Mouse (Mus musculus) MEL (cell line): ENCODE data around the gene Prdm10. TPM values are rescaled to one million over a fixed set of nuclear protein-coding genes. Genes with fewer than 3 reads are reported as not detected.

Experiments used
- DNase-seq: peaks from one replicate; pipeline ENCODE4 v3.0.0; 2011; ENCODE audit warnings: low read depth, low spot score
- H3K27ac ChIP-seq: 2 replicates; pipeline ENCODE4 v1.5.1; 2012; ENCODE audit warnings: low read depth, mild to moderate bottlenecking, control low read depth, low read length, moderate library complexity; ENCODE audit not compliant: control insufficient read depth
- H3K27me3 ChIP-seq, 2 experiments: fragments of 150-350 bp in 1 of 2; sonication (generic) in 1 of 2; 2 replicates each; pipeline ENCODE4 v1.6.1; 2012; ENCODE audit warnings: low read length in 2 of 2, mild to moderate bottlenecking in 2 of 2, improper control_type of control experiment in 1 of 2, moderate library complexity in 1 of 2; ENCODE audit not compliant: insufficient read depth in 2 of 2, control insufficient read depth in 1 of 2
- H3K36me3 ChIP-seq, 2 experiments: 2 replicates each; pipeline ENCODE4 v1.6.1; 2012 to 2014; ENCODE audit warnings: low read length in 2 of 2, improper control_type of control experiment in 1 of 2, inconsistent platforms in 1 of 2, mild to moderate bottlenecking in 1 of 2; ENCODE audit not compliant: insufficient read depth in 2 of 2, control insufficient read depth in 1 of 2
- H3K4me1 ChIP-seq, 2 experiments: fragments of 150-350 bp in 1 of 2; sonication (generic) in 1 of 2; 2 replicates each; pipeline ENCODE4 v1.6.1; 2012; ENCODE audit warnings: low read length in 2 of 2, improper control_type of control experiment in 1 of 2, mild to moderate bottlenecking in 1 of 2; ENCODE audit not compliant: insufficient read depth in 2 of 2, control insufficient read depth in 1 of 2
- H3K4me3 ChIP-seq, 2 experiments: fragments of 150-350 bp in 1 of 2; sonication (generic) in 1 of 2; 2 replicates each; pipeline ENCODE4 v1.5.1; 2012; ENCODE audit warnings: low read depth in 2 of 2, low read length in 2 of 2, mild to moderate bottlenecking in 2 of 2, moderate library complexity in 2 of 2, control low read depth in 1 of 2, improper control_type of control experiment in 1 of 2; ENCODE audit not compliant: control insufficient read depth in 1 of 2, insufficient read depth in 1 of 2
- H3K79me2 ChIP-seq: 2 replicates; pipeline ENCODE4 v1.6.1; 2012; ENCODE audit warnings: mild to moderate bottlenecking, low read length, moderate library complexity; ENCODE audit not compliant: control insufficient read depth, poor library complexity, insufficient read depth
- H3K9ac ChIP-seq: 2 replicates; pipeline ENCODE4 v1.6.1; 2012; ENCODE audit warnings: low read depth, mild to moderate bottlenecking, control low read depth, low read length, moderate library complexity; ENCODE audit not compliant: control insufficient read depth, poor library complexity, severe bottlenecking
- H3K9me3 ChIP-seq: fragments of 150-350 bp; sonication (generic); replicated peaks from 2 replicates; pipeline ENCODE4 v1.6.1; 2012; ENCODE audit warnings: mild to moderate bottlenecking, low read length, improper control_type of control experiment, moderate library complexity; ENCODE audit not compliant: insufficient read depth
- CHD1 ChIP-seq: IDR thresholded peaks from 2 replicates; pipeline ENCODE4 v1.6.1; 2012; ENCODE audit warnings: low read depth, mild to moderate bottlenecking, inconsistent platforms, low read length, improper control_type of control experiment
- CTCF ChIP-seq, 3 experiments: IDR thresholded peaks in 2 of 3; conservative IDR thresholded peaks in 1 of 3; 2 replicates each; pipeline ENCODE4 v1.5.1; 2011 to 2012; ENCODE audit warnings: low read length in 3 of 3, low read depth in 2 of 3, mild to moderate bottlenecking in 2 of 3, improper control_type of control experiment in 1 of 3, inconsistent platforms in 1 of 3, mixed read lengths in 1 of 3, moderate library complexity in 1 of 3; ENCODE audit not compliant: control insufficient read depth in 1 of 3, insufficient read depth in 1 of 3, poor library complexity in 1 of 3, severe bottlenecking in 1 of 3
- E2F4 ChIP-seq: IDR thresholded peaks from 2 replicates; pipeline ENCODE4 v1.6.1; 2011; ENCODE audit warnings: low read depth, low read length, improper control_type of control experiment, borderline replicate concordance
- ELF1 ChIP-seq: IDR thresholded peaks from 2 replicates; pipeline ENCODE4 v1.6.1; 2014; ENCODE audit warnings: low read depth, mild to moderate bottlenecking, inconsistent platforms, low read length, improper control_type of control experiment, moderate library complexity
- HCFC1 ChIP-seq: IDR thresholded peaks from 2 replicates; pipeline ENCODE4 v1.6.1; 2012; ENCODE audit warnings: low read depth, mild to moderate bottlenecking, inconsistent platforms, low read length, improper control_type of control experiment, moderate library complexity
- JUND ChIP-seq: IDR thresholded peaks from 2 replicates; pipeline ENCODE4 v1.6.1; 2011; ENCODE audit warnings: low read depth, mild to moderate bottlenecking, improper control_type of control experiment, low read length
- MAX ChIP-seq: IDR thresholded peaks from 2 replicates; pipeline ENCODE4 v1.6.1; 2011; ENCODE audit warnings: low read length, improper control_type of control experiment
- MYB ChIP-seq: IDR thresholded peaks from 2 replicates; pipeline ENCODE4 v1.6.1; 2011; ENCODE audit warnings: mild to moderate bottlenecking, low read depth, low read length, improper control_type of control experiment
- NRF1 ChIP-seq: IDR thresholded peaks from 2 replicates; pipeline ENCODE4 v1.6.1; 2014; ENCODE audit warnings: low read depth, mild to moderate bottlenecking, inconsistent platforms, low read length, improper control_type of control experiment, moderate library complexity; ENCODE audit not compliant: poor library complexity, insufficient read depth, severe bottlenecking
- POLR2AphosphoS2 ChIP-seq: IDR thresholded peaks from 2 replicates; pipeline ENCODE4 v1.6.1; 2011; ENCODE audit warnings: low read length, improper control_type of control experiment
- RAD21 ChIP-seq: IDR thresholded peaks from 2 replicates; pipeline ENCODE4 v1.6.1; 2011; ENCODE audit warnings: mild to moderate bottlenecking, low read depth, low read length, improper control_type of control experiment
- TBP ChIP-seq: IDR thresholded peaks from 2 replicates; pipeline ENCODE4 v1.8.0; 2011; ENCODE audit warnings: low read depth, low read length, improper control_type of control experiment
- UBTF ChIP-seq: IDR thresholded peaks from 2 replicates; pipeline ENCODE4 v1.6.1; 2012; ENCODE audit warnings: low read depth, mild to moderate bottlenecking, inconsistent platforms, low read length, improper control_type of control experiment, moderate library complexity, borderline replicate concordance; ENCODE audit not compliant: insufficient read depth
- ZC3H11A ChIP-seq: IDR thresholded peaks from 2 replicates; pipeline ENCODE4 v1.6.1; 2012; ENCODE audit warnings: low read depth, mild to moderate bottlenecking, inconsistent platforms, low read length, improper control_type of control experiment
- ZKSCAN1 ChIP-seq: IDR thresholded peaks from 2 replicates; pipeline ENCODE4 v1.6.1; 2012; ENCODE audit warnings: low read depth, mild to moderate bottlenecking, inconsistent platforms, low read length, improper control_type of control experiment, moderate library complexity
- ZNF384 ChIP-seq: IDR thresholded peaks from 2 replicates; pipeline ENCODE4 v1.6.1; 2012; ENCODE audit warnings: low read depth, mild to moderate bottlenecking, inconsistent platforms, low read length, improper control_type of control experiment
- polyA plus RNA-seq, 2 experiments: library from polyadenylated mRNA; stranded (reverse) in 1 of 2; unstranded in 1 of 2; fragments of >175 nt in 1 of 2; fragments of >200 nt in 1 of 2; gene quantifications; 2 replicates each; pipeline versions ENCODE4 v1.2.1 to v1.2.4; 2012; ENCODE audit warnings: low replicate concordance in 2 of 2, low read depth in 1 of 2; ENCODE audit not compliant: insufficient read length in 2 of 2, insufficient read depth in 1 of 2, missing spikeins in 1 of 2
- total RNA-seq: library from RNA; depleted of rRNA; stranded (reverse); fragments of 300-350 nt; gene quantifications from 2 replicates; pipeline ENCODE4 v1.2.3, GENCODE M21; 2012

Prdm10 gene
- total and polyA plus RNA-seq, 3 experiments, result 3.4 to 8.7 TPM; not detected in 1

DNA sequence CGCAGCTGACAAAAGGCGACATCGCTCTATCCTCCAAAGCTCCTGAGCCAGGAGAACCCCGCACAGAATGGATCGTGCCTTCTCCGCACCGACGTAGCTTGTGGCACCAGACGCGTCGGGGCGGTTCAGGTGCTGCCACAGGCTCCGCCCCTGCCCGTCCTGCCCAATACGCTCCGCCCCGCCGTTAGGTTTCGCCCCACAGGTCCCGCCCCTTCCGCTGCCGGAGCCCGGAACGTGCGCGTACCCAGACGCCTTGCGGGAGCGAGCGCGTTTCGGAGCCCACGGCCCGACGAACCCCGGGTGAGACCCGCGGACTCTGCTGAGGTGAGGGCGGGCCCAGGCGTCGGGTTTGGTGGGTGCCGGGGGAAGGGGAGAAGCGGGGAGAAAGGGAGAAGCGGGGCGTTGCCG, 105.6 kb downstream of the Prdm10 start, which contains the start of gene Nfrkb (continued):
- TF ChIP-seq HCFC1 (peak; percentile 72), UBTF (no peak), CTCF (IDR thresholded peaks at IDR 0.05 in 2 of 3, conservative IDR thresholded peaks at IDR 0.05 in 1 of 3; ENCODE audit: control insufficient read depth in 1 of 3, insufficient read depth in 1 of 3, low read depth in 2 of 3, low read length in 3 of 3, poor library complexity in 1 of 3, severe bottlenecking in 1 of 3) (no peak)

DNA sequence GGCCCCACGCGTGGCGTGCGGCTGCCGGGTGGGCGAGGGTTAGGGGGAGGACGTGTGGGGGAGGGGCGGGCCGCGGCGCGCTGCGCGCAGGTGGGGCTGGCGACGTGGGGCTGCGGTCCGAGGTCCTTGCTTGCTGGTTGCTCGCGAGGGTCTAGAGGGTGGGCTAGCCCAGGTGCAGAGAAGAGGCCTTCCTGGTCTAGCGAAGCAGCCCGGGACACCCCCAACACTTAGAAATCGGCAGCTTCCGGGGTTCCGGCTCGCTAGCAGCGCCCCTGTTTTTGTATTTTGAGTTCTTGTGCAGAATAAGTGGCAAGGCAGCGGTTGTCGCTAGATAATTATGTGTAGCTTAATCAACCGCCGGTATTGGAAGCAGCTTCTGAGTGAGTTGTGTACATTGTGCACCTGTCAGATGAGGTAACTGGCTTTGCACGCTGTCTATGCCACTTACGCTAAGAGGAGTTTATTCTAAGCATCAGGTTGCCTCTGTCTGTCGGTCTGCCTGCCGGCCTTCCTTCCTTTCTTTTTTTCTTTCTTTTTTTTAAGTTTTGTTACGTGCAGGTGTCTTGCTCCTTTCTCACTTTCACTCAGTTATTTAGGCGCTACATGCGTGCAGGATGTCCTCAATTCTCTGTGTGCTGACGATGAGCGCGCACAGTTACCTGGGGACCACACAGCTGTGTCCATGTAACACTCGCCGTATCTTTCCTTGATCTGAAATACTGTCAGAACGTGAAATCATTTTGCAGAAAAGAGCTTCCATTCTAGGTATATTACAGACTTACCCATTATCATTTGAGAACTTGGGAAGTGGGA, 106.2 kb downstream of the Prdm10 start:
- TF ChIP-seq ELF1, result peak; percentile 34; the same call in 1 of the 2 replicates
- TF ChIP-seq NRF1, result no peak
- TF ChIP-seq ZKSCAN1, result no peak
- TF ChIP-seq JUND, result no peak
- TF ChIP-seq MAX, result 0 out of 2 replicates have a peak, but pooled peaks have one; percentile 22
- TF ChIP-seq, all 39 proteins: peak for 2
- H3K36me3 ChIP-seq, result peaks cover 9 to 19% of the 10 kb centered on the region in 2 experiments
- H3K4me1 ChIP-seq, result peaks cover 0 to 14% of the 10 kb centered on the region in 2 experiments
- peak overlapping the region; percentile 67 to 99 for H3K4me3 ChIP-seq
- H3K9me3 ChIP-seq, result no peaks in the 10 kb centered on the region
- peak; percentile 63 for DNase-seq
- 0 out of 2 replicates have a peak overlapping the region, but pooled peaks have one; percentile 1 for H3K27ac ChIP-seq
- peaks cover 19% of the 10 kb centered on the region for H3K79me2 ChIP-seq
- H3K27me3 ChIP-seq, result no peaks in the 10 kb centered on the region
- H3K9ac ChIP-seq, result peak overlapping the region; percentile 75

DNA sequence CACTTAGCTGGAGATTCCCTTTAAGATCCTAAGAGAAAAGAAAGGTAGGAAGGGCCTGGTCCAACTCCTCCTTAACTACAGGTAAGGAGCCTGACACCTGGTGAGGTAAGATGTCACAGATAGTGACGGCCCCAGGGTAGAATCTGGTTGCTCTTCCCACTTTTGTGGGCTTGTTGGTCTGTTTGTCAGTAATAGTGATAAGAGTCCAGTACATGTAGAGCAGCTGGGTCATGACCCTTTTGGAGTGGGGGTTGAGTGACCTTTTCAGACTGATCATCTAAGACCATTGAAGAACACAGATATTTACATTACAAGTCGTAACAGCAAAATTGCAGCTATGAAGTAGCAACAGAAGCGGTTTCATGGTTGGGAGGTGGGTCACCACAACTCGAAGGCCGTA, 106.9 kb downstream of the Prdm10 start:
- no peak overlapping the region for H3K9ac ChIP-seq
- no peak overlapping the region for H3K27ac ChIP-seq
- H3K79me2 ChIP-seq, result peaks cover 19% of the 10 kb centered on the region
- DNase-seq, result no peak
- TF ChIP-seq RAD21 (no peak), TBP (no peak), NRF1 (no peak), POLR2AphosphoS2 (no peak), CHD1 (no peak), ZNF384 (no peak), ZC3H11A (no peak), HCFC1 (no peak), JUND (no peak), MYB (no peak), E2F4 (no peak)
- H3K9me3 ChIP-seq, result no peaks in the 10 kb centered on the region
- H3K4me1 ChIP-seq, result peaks cover 0 to 14% of the 10 kb centered on the region in 2 experiments
- H3K27me3 ChIP-seq, result no peaks in the 10 kb centered on the region
- peaks cover 9 to 24% of the 10 kb centered on the region in 2 experiments for H3K36me3 ChIP-seq
- peak overlapping the region in 1 of 2 experiments; percentile 99; a peak in 3 of 4 replicates for H3K4me3 ChIP-seq
